Mouse (Mus musculus) liver, embryonic 14.5 days (tissue): Measurements from ENCODE around the gene Adprhl2.

ENCODE experiments used
- CTCF ChIP-seq: IDR thresholded peaks from 2 replicates; pipeline ENCODE4 v1.5.1; 2016; ENCODE audit warnings: antibody characterized with exemption, low read depth, control low read depth
- EP300 ChIP-seq: IDR thresholded peaks from 2 replicates; pipeline ENCODE4 v1.6.1; 2016; ENCODE audit warnings: antibody characterized with exemption, low read depth

DNA sequence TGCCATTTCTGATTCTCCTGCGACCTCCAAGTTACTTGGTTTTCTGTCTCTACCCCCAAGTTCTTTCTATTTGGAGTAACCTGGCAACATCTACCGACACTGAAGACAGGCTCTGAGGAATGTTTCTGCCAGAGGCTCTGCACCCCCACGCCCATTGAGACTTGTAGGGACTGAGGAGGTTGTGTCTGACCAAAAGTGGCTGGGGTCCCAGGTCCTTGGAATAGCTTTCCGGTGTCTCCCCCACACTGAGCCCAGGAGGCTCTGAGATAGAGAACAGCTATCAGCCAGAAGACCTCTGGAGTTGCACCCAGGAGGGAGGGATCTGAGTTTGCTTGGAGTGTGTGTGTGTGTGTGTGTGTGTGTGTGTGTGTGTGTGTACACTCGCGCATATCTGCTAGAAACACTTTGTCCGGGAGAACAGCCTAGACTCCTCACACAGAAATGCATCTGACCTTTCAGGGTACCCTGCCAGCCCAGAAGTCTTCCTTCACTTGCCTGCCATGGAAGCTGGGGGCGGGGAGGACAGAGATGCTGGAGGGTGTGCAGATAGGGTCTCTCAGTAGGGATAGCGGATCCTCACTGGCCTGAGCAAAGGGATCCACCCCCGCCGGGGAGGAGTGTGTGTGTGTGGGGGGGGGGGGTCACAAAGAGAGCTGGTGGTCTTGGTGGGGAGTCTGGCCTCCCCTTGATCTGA is 34.1 kb downstream of the Adprhl2 start:
- no peak for TF ChIP-seq CTCF
- TF ChIP-seq EP300 = no peak
